Mouse (Mus musculus) induced T-regulatory cell, adult 2 months (primary cell): ENCODE data around the gene Stat5a.

ENCODE experiments used
- DNase-seq: peaks from one replicate; pipeline ENCODE4 v3.0.0-alpha.2; 2012; ENCODE audit warnings: low read depth

The Stat5a gene

GRCm38 (mm10) chr11:100858935-100859578, at the start of gene Stat5a:
TSS of gene Stat5a (plus strand) at chr11:100859351.
- DNase-seq: peak; percentile 67

GRCm38 (mm10) chr11:100810516-100810915, 48.6 kb upstream of the Stat5a start:
- DNase-seq: no peak

DNA sequence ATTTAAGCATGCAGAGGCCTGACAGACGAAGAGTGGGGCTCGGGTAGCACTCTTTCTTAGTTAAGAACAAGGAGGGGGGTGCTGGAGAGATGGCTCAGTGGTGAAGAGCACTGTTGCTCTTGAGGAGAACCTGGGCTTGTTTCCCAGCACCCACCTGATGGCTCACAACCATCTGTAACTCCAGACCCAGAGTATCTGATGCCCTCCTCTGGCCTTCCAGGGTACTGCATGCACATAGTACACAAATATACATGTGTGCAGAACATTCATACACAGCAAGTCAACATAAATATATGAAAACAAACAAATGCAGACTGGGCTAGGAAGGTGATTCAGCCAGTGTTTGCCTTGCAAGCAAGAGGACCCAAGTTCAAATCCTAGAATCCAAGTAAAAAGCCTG, 48.0 kb upstream of the Stat5a start:
- peak; percentile 52 for DNase-seq

DNA sequence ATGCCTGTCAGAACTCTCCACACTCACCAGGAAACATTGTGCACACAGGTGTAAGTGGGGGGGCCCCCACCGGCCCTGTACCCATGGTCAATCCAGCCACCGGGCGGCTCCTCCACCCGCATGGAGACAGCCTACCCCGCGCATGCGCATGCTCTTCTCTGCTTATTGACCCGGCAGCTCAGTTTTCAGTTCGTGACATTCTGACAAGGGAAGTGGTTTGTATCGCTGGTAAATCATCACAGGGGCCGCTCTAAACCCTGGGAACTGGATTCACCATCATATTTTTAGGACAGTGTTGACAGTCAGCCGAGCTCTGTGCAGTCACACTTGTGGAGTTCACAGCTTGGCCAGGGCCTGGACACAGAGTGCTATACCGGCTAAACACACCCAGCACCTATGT, 44.7 kb upstream of the Stat5a start:
- peak; percentile 94 for DNase-seq

DNA sequence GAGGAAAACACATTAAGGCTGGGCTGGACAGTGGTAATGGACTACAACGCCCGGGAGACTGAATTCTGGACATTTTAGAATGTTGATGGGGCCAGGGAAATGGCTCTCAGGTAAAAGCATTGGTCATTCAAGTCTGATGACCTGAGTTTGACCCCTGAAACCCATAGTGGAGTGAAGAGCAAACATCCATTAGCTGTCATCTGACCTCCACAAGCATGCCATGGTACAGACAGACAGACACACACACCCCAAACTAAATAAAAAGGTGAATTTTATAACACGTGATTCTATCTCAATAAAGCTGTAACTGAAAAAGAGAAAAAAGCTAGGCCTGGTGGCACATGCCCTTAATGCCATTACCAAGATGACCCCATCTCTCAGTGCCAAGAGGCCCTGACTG, 42.8 kb upstream of the Stat5a start:
- DNase-seq: no peak

DNA sequence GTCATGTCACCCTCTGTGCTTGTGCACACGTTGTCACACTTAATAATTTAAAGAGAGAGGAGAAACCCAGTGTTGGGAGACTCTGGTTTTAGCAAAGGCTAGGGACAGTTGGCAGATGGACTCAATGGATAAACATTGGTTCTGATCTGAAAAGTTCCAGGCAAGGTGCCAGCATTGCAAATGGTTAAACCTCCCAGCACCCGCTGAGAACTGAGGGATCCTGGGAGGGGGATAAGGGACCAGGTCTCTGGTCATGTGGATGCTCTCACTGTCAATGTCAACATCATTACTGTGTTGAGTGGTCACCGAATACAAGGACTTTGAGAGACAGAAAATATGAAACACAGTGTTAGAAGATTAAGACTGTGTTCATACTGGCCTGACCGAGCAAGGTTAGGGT, 42.4 kb upstream of the Stat5a start:
- DNase-seq: no peak

- no peak for DNase-seq
Observed at GRCm38 (mm10) chr11:100817311-100817710, 41.8 kb upstream of the Stat5a start.

- peak; percentile 64 for DNase-seq
Observed at GRCm38 (mm10) chr11:100818359-100819012, 40.7 kb upstream of the Stat5a start.

- DNase-seq: peak; percentile 61
Observed at GRCm38 (mm10) chr11:100819048-100819447, 40.1 kb upstream of the Stat5a start.

DNA sequence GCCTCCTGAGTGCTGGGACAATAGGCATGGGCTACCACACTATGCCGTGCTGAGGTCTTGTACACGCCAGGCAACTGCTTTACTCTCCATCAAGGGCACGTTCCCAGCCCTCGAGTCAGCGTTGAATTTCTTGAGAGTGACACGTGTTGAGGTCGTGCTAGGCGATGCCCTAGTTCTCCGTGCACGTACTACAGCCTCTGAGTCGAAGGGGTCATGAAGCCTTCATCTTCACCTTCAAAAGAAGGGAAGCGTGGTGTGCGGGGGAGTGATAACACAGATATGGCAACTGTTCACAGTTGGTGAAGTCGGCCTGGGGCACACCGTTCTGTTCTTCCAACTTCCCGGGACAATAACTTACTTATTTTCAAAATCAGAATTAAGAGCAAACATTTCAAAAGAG, 39.5 kb upstream of the Stat5a start:
- peak; percentile 58 for DNase-seq

- no peak for DNase-seq
Observed at GRCm38 (mm10) chr11:100820047-100820446, 39.1 kb upstream of the Stat5a start.

DNA sequence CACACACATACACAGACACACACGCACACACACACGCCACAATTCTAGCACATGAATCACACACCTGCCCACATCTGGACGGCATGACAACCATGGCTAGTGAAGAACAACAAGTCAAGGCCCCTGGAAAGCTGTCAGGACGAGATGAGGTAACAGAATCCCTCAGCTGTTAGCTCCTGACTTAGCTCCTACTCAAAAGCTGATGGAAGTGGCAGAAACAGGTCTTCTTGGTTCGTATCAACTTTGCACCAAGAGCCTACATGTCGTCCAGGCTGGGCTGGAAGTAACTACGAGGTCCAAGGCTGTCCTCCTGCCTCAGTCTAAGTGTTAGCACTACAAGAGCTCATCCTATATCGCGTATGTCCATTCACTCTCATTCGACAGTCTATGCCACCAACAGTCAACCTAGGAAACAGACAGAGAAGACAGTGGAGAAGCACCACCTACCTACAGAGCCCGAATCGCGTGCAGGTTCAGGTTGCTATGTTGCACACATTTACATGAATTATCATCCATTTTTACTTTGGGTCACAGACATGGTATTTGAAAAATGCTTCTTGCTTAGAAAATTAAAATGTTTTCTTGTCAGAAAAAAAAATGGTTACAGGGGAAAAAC, 37.4 kb upstream of the Stat5a start:
- peak; percentile 62 for DNase-seq

- DNase-seq: peak; percentile 88
Observed at GRCm38 (mm10) chr11:100822365-100822764, 36.8 kb upstream of the Stat5a start.

GRCm38 (mm10) chr11:100823543-100824313, 35.4 kb upstream of the Stat5a start:
- peak; percentile 87 for DNase-seq

DNA sequence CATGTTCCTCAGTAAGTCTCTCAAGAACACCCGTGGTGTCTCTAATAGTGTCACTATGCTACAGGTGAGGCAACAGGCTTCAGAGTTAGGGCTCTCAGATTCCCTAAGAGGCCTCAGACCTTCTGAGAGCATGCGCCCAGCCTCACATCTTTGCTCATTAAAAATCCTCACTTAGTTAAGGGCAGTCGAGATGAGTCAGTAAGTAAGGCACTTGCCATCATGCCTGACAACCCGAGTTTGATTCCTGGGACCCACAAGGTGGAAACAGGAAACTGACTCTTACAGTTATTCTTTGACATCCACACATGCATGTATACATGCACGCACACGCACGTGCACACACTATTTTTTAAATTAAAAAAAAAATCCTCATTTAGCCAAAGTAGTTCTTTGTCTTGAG, 34.7 kb upstream of the Stat5a start:
- peak; percentile 65 for DNase-seq

GRCm38 (mm10) chr11:100825451-100825850, 33.7 kb upstream of the Stat5a start:
- no peak for DNase-seq

DNA sequence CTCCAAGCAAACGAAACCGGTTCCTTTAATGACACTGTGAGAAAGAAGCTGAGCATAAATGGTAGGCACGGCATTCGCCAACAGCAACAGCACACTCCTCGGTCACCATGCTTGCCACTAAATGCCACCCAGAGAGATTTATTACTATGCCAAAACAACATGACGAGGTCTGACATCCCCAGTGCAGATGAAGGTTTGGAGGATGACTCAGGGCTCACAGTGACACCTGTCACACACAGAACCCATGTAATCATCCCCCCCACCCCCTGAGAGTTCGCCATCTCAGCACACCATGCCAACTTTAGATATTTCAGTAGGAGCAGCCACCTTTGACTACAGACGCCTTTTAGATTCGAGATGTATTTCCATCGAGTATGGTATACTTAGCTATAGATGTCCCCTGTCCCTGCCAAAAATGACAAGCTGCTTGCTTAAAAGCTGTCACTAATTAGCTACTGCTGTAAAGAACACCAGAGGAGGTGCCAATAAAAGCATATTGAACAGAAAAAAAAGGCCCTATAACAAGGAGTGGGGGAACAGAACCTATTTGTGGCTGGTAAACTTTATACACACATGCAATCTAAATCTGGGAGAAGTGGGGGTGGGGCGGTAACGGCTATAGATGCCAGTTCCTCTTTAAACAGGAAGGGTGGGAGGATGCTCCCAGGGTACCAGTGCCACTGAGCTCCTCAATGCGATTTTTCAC, 32.8 kb upstream of the Stat5a start:
- DNase-seq: no peak

DNA sequence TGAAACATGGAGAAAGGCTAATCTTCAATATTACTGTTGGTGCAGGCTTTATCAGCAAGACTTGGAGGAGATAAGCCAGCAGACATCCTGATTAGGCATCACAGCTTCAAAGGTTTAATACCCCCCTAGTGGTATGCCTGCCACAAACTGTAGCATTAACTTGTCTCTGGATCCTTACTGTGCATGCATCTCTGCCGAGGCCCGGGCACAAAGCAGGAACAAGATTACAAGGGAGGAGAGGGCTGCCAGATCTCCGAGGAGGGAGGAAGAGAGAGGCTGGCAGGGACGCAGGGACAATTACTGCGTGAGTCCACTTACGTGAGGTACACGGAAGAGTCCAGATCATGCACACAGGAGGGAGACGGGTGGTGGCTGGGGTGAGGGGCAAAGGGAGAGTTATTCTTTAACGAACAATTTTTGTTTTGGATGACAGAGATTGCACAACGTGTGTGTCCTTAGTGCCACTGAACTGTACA, 30.4 kb upstream of the Stat5a start:
- peak; percentile 33 for DNase-seq

GRCm38 (mm10) chr11:100829691-100830090, 29.5 kb upstream of the Stat5a start:
- no peak for DNase-seq

DNA sequence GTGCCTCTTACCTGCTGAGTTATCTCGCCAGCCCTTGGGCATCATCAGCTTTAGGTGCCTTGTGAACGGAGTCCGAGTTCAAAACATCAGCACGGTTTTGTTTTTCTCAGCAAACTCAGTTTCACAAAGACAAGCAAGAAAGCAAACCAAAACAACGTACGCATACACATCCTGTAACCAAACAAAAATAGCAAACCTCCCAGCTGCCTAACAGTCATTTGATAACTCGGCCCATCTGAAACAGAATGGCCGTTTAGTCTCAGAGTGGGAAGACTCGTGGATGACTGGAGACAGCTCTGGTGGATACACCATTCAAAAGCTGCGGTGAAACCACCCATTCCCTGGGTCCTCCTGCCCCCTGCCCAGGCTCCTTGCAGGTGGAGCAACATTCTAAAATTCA, 27.8 kb upstream of the Stat5a start:
- peak; percentile 80 for DNase-seq

DNA sequence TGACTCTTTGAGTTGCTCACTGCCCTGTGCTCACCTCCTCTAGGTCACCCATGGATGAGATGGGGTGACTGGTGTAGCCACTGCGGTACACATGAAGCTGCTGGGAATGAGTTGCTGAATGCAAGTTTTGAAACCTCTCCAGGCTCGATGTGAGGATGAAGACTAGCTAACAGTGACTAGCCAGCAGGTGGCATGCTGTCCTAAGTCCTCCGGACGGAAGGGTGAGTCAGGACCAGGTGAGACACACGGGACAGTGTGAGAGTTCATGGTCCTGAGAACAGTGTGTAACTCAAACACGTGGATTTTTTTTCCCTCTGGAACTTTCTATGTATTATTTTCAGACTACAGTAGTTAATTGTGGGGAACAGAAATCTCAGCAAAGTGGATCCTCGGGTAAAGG, 25.7 kb upstream of the Stat5a start:
- no peak for DNase-seq
